Mouse (Mus musculus): Measurements from ENCODE around the gene Ubxn1.

GRCm38 (mm10) chr19:8857689-8858088, 13.6 kb upstream of the Ubxn1 start:
- TF ChIP-seq CTCF (IDR thresholded peaks at IDR 0.05; ENCODE audit: control insufficient read depth, insufficient read depth, insufficient read length) (peak; percentile 16), MAX (IDR thresholded peaks at IDR 0.05) (no peak)

Data from C2C12 (cell line).